Mouse (Mus musculus) megakaryocyte, embryonic 14.5 days (primary cell): ENCODE measurements at regions not wholly inside any gene's neighbourhood (a gene's known extent, or its start where the extent isn't known, plus 50 kb on each side); places are given as distances from the start of the nearest gene placed in this dataset.

Experiments
- FLI1 ChIP-seq: IDR thresholded peaks from 2 replicates; pipeline ENCODE4 v1.6.1; 2012; ENCODE audit warnings: low read length, inconsistent platforms, mixed read lengths
- GATA1 ChIP-seq: IDR thresholded peaks from 3 replicates; pipeline ENCODE4 v1.6.1; 2012; ENCODE audit warnings: mixed read lengths, low read length, inconsistent platforms, borderline replicate concordance

DNA sequence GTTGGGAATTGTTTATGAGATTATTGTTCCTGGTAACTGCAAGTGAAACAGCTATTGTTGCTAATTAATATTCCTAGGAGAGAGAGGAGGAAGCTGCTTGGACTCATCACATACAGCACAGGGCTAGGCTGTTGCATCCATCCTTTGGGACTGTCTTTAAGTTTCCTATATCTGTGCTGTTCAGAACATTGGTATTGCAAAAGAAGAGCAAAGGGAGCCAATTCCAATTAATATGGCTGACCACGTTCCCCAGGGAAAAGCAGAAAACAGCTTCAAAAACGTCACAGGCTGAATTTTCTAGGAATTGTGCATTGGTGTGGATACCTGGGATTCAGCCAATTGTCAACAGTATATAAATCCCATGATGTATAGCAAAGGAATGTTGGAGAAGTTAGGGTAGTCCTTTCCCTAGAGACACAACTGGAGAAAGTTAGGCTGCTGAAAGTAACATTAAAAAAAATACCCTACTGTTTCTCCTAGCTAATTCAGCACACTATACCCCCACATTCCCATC is 251.3 kb upstream of the Xrcc4 start:
- TF ChIP-seq GATA1 (no peak), FLI1 (no peak)
